Mouse (Mus musculus) kidney, postnatal 0 days (tissue): ENCODE data around the gene Mrgpra1. TPM values are rescaled to one million over a fixed set of nuclear protein-coding genes. Genes with fewer than 3 reads are reported as not detected.
"Not testable (repeated sequence)": the region's sequence is repeated elsewhere in the genome, so short reads cannot be mapped to it uniquely, and the experiment has no call there.

Experiments used
- ATAC-seq: fragments of 200-750 bp; cut with Nextera tagmentation; replicated peaks from 2 replicates; pipeline ENCODE4 v1.8.0; 2017; ENCODE audit warnings: low read depth, moderate number of reproducible peaks, moderate TSS enrichment, moderate library complexity; ENCODE audit not compliant: low FRiP score
- DNase-seq: peaks from one replicate; pipeline ENCODE4 v3.0.0-alpha.2; 2016; ENCODE audit warnings: low spot score
- H3K27ac ChIP-seq: fragments of 300-500 bp; sonication (generic); 2 replicates; pipeline ENCODE4 v1.5.1; 2014; ENCODE audit warnings: mild to moderate bottlenecking
- H3K27me3 ChIP-seq: fragments of 300-500 bp; sonication (generic); 2 replicates; pipeline ENCODE4 v1.6.1; 2014; ENCODE audit warnings: low read length, mixed read lengths; ENCODE audit not compliant: insufficient read depth
- H3K36me3 ChIP-seq: fragments of 300-500 bp; sonication (generic); 2 replicates; pipeline ENCODE4 v1.6.1; 2014; ENCODE audit warnings: low read length, mixed read lengths; ENCODE audit not compliant: insufficient read depth
- H3K4me1 ChIP-seq: fragments of 300-500 bp; sonication (generic); replicated peaks from 2 replicates; pipeline ENCODE4 v1.6.1; 2014; ENCODE audit warnings: antibody characterized with exemption, low read length, mixed read lengths; ENCODE audit not compliant: insufficient read depth
- H3K4me2 ChIP-seq: fragments of 300-500 bp; sonication (generic); 2 replicates; pipeline ENCODE4 v1.6.1; 2014; ENCODE audit warnings: mild to moderate bottlenecking, low read length, moderate library complexity, mixed read lengths
- H3K4me3 ChIP-seq: fragments of 300-500 bp; sonication (generic); replicated peaks from 2 replicates; pipeline ENCODE4 v1.5.1; 2014; ENCODE audit warnings: low read depth, low read length
- H3K9ac ChIP-seq: fragments of 300-500 bp; sonication (generic); 2 replicates; pipeline ENCODE4 v1.6.1; 2014; ENCODE audit warnings: low read depth, low read length
- H3K9me3 ChIP-seq: fragments of 300-500 bp; sonication (generic); replicated peaks from 2 replicates; pipeline ENCODE4 v1.6.1; 2016; ENCODE audit warnings: low read length, inconsistent platforms, mixed read lengths
- CTCF ChIP-seq: IDR thresholded peaks from 2 replicates; pipeline ENCODE4 v1.5.1; 2016; ENCODE audit warnings: antibody characterized with exemption, low read depth, mild to moderate bottlenecking, moderate library complexity
- WGBS: fragments of 180-500 bp; shearing (Covaris S2); extraction: QIAGEN DNeasy Blood & Tissue Kit; methylation state at CpG from one replicate; pipeline ENCODE4 v1.1.7; 2014; 5-methylcytosine and 5-hydroxymethylcytosine counted together
- polyA plus RNA-seq: library from polyadenylated mRNA; unstranded; fragments of >200 nt; fragmentation: Nextera tagmentation; extraction: Ambion mirVana; gene quantifications from 2 replicates; pipeline ENCODE4 v1.2.1, GENCODE M21; 2015

The Mrgpra1 gene
- polyA plus RNA-seq, 1 experiment from 2014 or later: not detected

DNA sequence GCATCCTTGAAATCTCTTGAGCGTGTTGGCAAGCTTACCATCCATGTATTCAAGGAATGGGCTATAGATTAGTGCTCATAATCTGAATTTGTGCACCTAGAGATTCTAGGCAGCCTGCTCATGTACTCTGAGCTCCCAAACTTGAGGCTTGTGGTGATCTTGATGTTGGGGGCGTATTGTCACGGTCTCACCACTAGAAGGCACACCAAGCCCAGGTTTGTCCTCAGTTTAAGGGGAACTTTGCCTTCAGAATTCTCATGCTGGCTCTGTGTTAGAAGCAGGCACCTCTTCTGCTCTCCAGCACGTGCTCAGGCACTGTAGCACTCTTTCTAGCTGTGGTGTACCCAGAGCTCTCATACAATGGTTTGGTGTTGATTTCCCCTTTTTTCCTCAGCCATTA is 41.8 kb downstream of the Mrgpra1 start:
- Histone ChIP-seq H3K9ac (no peak overlapping the region), H3K9me3 (no peaks in the 10 kb centered on the region), H3K4me2 (no peak overlapping the region), H3K36me3 (no peaks in the 10 kb centered on the region), H3K27me3 (no peaks in the 10 kb centered on the region), H3K27ac (no peak overlapping the region), H3K4me3 (no peak overlapping the region), H3K4me1 (no peaks in the 10 kb centered on the region)
- no peak for DNase-seq
- no peak for ATAC-seq
- WGBS: 41% methylated on average over 4 of the region's 4 CpGs
- no peak for TF ChIP-seq CTCF

DNA sequence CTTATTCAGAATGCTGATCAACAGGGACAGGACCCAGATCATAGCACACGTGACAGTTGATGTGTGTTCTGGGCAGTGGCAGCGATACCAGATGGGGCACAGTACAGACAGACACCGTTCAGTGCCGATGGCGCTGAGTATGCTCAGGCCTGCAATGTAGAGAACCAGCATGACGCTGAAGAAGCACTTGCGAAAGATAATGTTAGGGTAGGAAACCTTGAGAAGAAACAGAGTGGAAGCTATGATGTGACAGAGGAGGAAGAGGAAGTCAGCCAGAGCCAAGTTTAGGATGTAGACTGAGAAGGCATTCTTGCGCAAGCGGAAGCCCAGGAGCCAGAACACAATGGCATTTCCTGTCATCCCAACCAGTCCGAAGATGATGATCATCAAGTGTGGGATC is 44.2 kb downstream of the Mrgpra1 start:
- WGBS: 90% methylated on average over 10 of the region's 10 CpGs

GRCm38 (mm10) chr7:47304661-47305060 is 49.4 kb downstream of the Mrgpra1 start:
- DNase-seq, H3K4me2 ChIP-seq, H3K9ac ChIP-seq, H3K9me3 ChIP-seq, H3K4me3 ChIP-seq, ATAC-seq, H3K27ac ChIP-seq, H3K4me1 ChIP-seq, H3K27me3 ChIP-seq, H3K36me3 ChIP-seq: not testable (repeated sequence)
- 71% methylated on average over 5 of the region's 6 CpGs for WGBS

More for the DNA sequence above, 44.2 kb downstream of the Mrgpra1 start:
- no peaks in the 10 kb centered on the region for H3K27me3 ChIP-seq
- H3K9ac ChIP-seq: no peak overlapping the region
- H3K36me3 ChIP-seq: no peaks in the 10 kb centered on the region
- no peaks in the 10 kb centered on the region for H3K4me1 ChIP-seq
- TF ChIP-seq CTCF: no peak
- H3K27ac ChIP-seq: no peak overlapping the region
- no peak overlapping the region for H3K4me2 ChIP-seq
- no peak overlapping the region for H3K4me3 ChIP-seq
- no peak for ATAC-seq
- H3K9me3 ChIP-seq: no peaks in the 10 kb centered on the region
- no peak for DNase-seq

DNA sequence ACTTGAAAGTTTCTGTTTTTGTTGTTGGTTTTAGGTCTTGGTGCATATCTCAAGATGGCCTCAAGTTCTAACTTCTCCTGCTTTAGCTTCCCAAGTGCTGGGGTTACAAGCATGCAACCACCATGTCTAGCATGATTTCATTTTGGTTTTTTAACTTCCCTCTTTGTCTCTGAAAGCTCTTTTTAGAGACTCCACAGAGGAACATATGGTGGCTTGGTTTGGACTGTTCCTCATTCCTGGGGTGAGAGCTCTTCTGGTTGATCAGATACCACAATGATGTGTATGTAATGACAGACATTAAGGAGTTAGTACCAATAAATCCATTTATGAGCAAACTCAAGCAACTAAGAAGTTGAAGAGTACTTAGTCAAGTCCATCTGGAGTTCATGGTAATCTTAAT is 54.4 kb downstream of the Mrgpra1 start:
- H3K4me1 ChIP-seq, H3K9ac ChIP-seq, H3K27me3 ChIP-seq, H3K36me3 ChIP-seq, H3K9me3 ChIP-seq, ATAC-seq, H3K4me2 ChIP-seq, DNase-seq, H3K27ac ChIP-seq, H3K4me3 ChIP-seq: not testable (repeated sequence)

Other genes with a start within 250 kb of the Mrgpra1 start
- 0.51 and 0.62 TPM in 2 replicates for gene Ptpn5, start 220.6 kb downstream of the Mrgpra1 start, polyA plus RNA-seq
- gene Mrgpra6, start 149.3 kb downstream of the Mrgpra1 start, polyA plus RNA-seq: not detected in 2 replicates
- not detected in 2 replicates for gene Mrgpra9, start 101.4 kb downstream of the Mrgpra1 start, polyA plus RNA-seq
- gene Mrgpra2a, start 97.9 kb upstream of the Mrgpra1 start, polyA plus RNA-seq: not detected in 2 replicates
- 0.29 TPM in 1 of 2 replicates, not detected in the other for gene Mrgpra2b, start 174.6 kb upstream of the Mrgpra1 start, polyA plus RNA-seq
- gene Mrgpra3, start 247.1 kb upstream of the Mrgpra1 start, polyA plus RNA-seq: not detected in 2 replicates